12 mouse cellular contexts compared by ENCODE assay signal in the genomic region with DNA sequence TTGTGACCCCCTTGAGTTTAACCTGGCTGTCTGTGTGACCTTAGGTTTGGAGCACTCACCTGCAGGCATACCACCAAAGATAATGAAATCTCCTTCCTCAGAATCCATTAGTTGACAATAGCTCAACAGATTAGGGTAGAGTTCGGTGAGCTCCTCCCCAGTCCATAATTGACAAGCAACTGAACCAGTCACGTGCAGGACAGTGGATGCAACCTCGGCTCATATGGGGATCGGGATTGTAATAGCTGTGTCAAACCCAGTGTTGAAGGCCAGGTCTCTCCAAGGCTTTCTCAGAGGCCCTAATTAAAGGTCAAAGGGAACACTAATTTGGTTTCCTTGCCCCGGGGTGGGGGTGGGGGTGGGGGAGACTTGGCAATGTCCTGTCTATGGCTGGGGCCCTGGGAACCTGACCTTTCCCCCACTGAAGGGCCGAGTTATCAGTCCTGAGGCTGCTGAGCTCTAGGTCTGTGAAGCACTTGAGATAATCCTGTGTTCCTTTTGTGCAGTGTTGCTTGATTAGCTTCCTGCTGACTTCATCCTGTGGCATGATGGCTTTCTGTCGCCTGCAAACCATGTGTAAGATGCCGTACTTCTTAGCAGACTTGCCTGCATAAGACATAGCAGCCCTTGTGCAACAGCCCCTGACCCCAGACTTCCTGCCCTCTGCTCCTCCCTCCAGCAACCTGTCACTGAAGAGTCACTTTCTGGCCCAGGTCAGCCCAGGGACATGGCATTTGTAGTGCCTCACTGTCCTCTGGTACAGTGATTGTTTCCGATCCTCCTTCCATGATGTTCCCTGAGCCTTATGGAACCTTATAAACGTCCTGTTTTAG.
DNase-seq lines count a peak whose midpoint lies in the region; ATAC-seq lines count a peak whose summit lies in the region.
"Had no signal": no experiment of that assay in that cellular context is flagged by ENCODE, and none has a peak within 500 bp of the region (broad histone marks: within the 10 kb centered on the region; RNA-seq: fewer than 3 reads in every experiment).

No protein-coding gene starts in this region.

- no peak for ATAC-seq in megakaryocyte progenitor cell, adult 5-6 weeks (replicated peaks; ENCODE audit: poor library complexity)

- intact Hi-C loops in heart, postnatal 10 days (cut with DNase I) = loop anchor here (10.0 kb wide), 1 partner anchor 291 kb away; no protein-coding TSS in a partner anchor

- peak; percentile 9 for DNase-seq in heart, adult 18-20 months
- DNase-seq in heart, adult 8-10 months (ENCODE audit: low spot score) = no peak
- peak; percentile 1 for DNase-seq in ovary, adult 18-20 months (ENCODE audit: low spot score)
- no peak for DNase-seq in ovary, postnatal 10 days (ENCODE audit: low spot score)
- DNase-seq in heart, postnatal 10 days = peak; percentile 19 to 24
- DNase-seq in urinary bladder, adult 2 months (ENCODE audit: low spot score) = no peak
- DNase-seq in thymus, postnatal 25 days = no peak
- DNase-seq: cerebellum, adult 9-10 months; kidney, postnatal 36 days; layer of hippocampus, postnatal 36 days; right cerebral cortex, adult 18-20 months had no signal

Comparison
In these comparisons a context has a peak if more than half of its experiments do, and no peak if none do; other contexts are left out.
1. DNase-seq: peak in heart, adult 18-20 months (2 of 2), ovary, adult 18-20 months (single experiment) and heart, postnatal 10 days (2 of 2); none in heart, adult 8-10 months (single experiment), ovary, postnatal 10 days (single experiment), urinary bladder, adult 2 months (single experiment) and thymus, postnatal 25 days (single experiment).